8 mouse cellular contexts compared by ENCODE assay signal in the genomic region with DNA sequence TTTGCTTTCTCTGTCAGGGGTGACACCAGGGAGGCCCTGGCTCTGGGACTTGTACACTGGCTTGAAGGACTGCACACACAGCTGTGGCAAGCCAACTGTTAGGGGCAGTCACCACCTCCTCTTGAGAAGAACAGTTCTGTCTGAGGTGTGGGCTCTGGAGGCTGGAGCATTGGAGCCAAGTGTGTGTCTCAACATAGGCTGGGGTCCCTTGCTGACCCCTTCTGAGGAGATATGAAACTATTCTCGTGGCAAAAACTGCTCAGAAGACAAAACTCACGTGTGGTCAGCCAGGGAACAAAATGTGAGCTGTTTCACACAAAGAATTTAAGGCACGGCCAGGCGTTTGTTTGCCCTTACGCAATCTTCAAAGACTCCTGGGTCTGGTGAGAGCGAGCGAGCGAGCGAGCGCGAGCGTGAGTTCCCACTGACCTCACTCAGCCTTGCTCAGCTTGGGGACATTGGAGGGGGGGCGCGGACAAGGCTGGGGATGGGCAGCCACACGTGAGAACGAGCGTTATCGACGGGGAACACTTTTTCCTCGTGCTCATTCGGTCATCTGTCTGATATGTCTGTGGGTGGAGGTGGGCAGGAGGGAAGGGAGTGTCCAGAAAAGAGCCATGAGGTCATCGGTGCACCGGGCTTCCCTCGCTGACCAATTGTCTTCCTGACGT. TPM values are rescaled to one million over a fixed set of nuclear protein-coding genes. Genes with fewer than 3 reads are reported as not detected.
DNase-seq lines count a peak whose midpoint lies in the region; ATAC-seq and TF ChIP-seq lines count a peak whose summit lies in the region.

No protein-coding gene starts in this region.

- peak; percentile 53 for ATAC-seq in kidney, embryonic 14.5 days (ENCODE audit: low FRiP score, low TSS enrichment)
- ATAC-seq in megakaryocyte, adult 5-6 weeks (ENCODE audit: poor library complexity, severe bottlenecking), result peak; percentile 49

- peak overlapping the region; percentile 24 for H3K4me2 ChIP-seq in kidney, embryonic 14.5 days (replicated peaks; ENCODE audit: low read depth, low read length)

- peak; percentile 64; the same call in 1 of the 2 replicates for TF ChIP-seq EP300 in heart, adult 2 months (IDR thresholded peaks at IDR 0.05; ENCODE audit: insufficient read depth, low read depth, low read length)

- no peak overlapping the region for H3K4me3 ChIP-seq in kidney, embryonic 14.5 days (ENCODE audit: low read length)
- H3K4me3 ChIP-seq in heart, adult 2 months, result peak overlapping the region; percentile 5; the same call in 1 of the 2 replicates

- no peak for DNase-seq in kidney, adult 11 months
- DNase-seq in heart, adult 2 months, result peak; percentile 70 to 75
- DNase-seq in kidney, postnatal 14 days, result peak; percentile 39
- DNase-seq in left cerebral cortex, adult 18-20 months (ENCODE audit: low spot score in 2 of 2), result no peak
- no peak for DNase-seq in right cerebral cortex, postnatal 10 days (ENCODE audit: low spot score in 2 of 2)
- DNase-seq in layer of hippocampus, postnatal 10 days (ENCODE audit: low spot score in 2 of 2), result no peak

- WGBS in kidney, embryonic 14.5 days, result 16% methylated on average over 25 of the region's 25 CpGs
- 4% methylated on average over 25 of the region's 25 CpGs for WGBS in heart, adult 2 months

- H3K27ac ChIP-seq in kidney, embryonic 14.5 days (ENCODE audit: low read depth, low read length), result peak overlapping the region; percentile 56; the same call in 1 of the 2 replicates
- peak overlapping the region; percentile 89 for H3K27ac ChIP-seq in heart, adult 2 months

- 0 out of 2 replicates have a peak, but pooled peaks have one; percentile 17 for TF ChIP-seq POLR2A in heart, adult 2 months (IDR thresholded peaks at IDR 0.05; ENCODE audit: insufficient read depth, low read depth, low read length)

- H3K9ac ChIP-seq in kidney, embryonic 14.5 days (ENCODE audit: low read depth, low read length), result no peak overlapping the region
- H3K9ac ChIP-seq in heart, adult 2 months (ENCODE audit: low read depth, low read length), result peak overlapping the region; percentile 36

- no peaks in the 10 kb centered on the region for H3K27me3 ChIP-seq in kidney, embryonic 14.5 days (ENCODE audit: control insufficient read depth, insufficient read depth, low read length)
- H3K27me3 ChIP-seq in heart, adult 2 months (ENCODE audit: control insufficient read depth, insufficient read depth, low read length), result no peaks in the 10 kb centered on the region

- H3K36me3 ChIP-seq in kidney, embryonic 14.5 days (ENCODE audit: control insufficient read depth, insufficient read depth, low read length), result no peaks in the 10 kb centered on the region
- no peaks in the 10 kb centered on the region for H3K36me3 ChIP-seq in heart, adult 2 months (ENCODE audit: control insufficient read depth, insufficient read depth, low read length)

- no peak for TF ChIP-seq CTCF in heart, adult 2 months (IDR thresholded peaks at IDR 0.05)

- H3K79me2 ChIP-seq in heart, adult 2 months (replicated peaks; ENCODE audit: control insufficient read depth, insufficient read depth, low read length), result no peaks in the 10 kb centered on the region

- H3K9me3 ChIP-seq in kidney, embryonic 14.5 days (ENCODE audit: control insufficient read depth, low read length), result no peaks in the 10 kb centered on the region

- peaks cover 19% of the 10 kb centered on the region for H3K4me1 ChIP-seq in kidney, embryonic 14.5 days (ENCODE audit: control insufficient read depth, insufficient read depth, low read length)
- peaks cover 10% of the 10 kb centered on the region for H3K4me1 ChIP-seq in heart, adult 2 months (ENCODE audit: control insufficient read depth, insufficient read depth, low read length)

- intact Hi-C loops in heart, adult 2 months (cut with DNase I), result loop anchor here (5.0 to 10.0 kb wide), 2 partner anchors 250 to 318 kb away; no protein-coding TSS in a partner anchor

RNA-seq across cellular contexts. Expression of a gene that starts 48.3 kb away (rescaled TPM):
- polyA plus RNA-seq in kidney, embryonic 14.5 days (2014; fragmentation: Nextera tagmentation; extraction: Ambion mirVana), result 14.1 and 15.1 TPM in 2 replicates
- total RNA-seq in heart, adult 2 months (2021), result 1 to 10 TPM; 4.4 to 5.8 TPM
- polyA plus RNA-seq in heart, adult 2 months (2012; rRNA removed), result 9.8 and 12.0 TPM in 2 replicates
- not detected in 2 replicates for total RNA-seq in megakaryocyte, adult 5-6 weeks (2015)
- total RNA-seq in megakaryocyte, adult 5-6 weeks (2017), result 0.04 TPM in 2 replicates
- total RNA-seq in left cerebral cortex, adult 18-20 months (2021), result 10 to 100 TPM; 60.4 to 64.9 TPM
- 10 to 100 TPM; 55.9 to 61.6 TPM for total RNA-seq in layer of hippocampus, postnatal 10 days (2021)

Comparison
In these comparisons a context has a peak if more than half of its experiments do, and no peak if none do; other contexts are left out.
1. DNase-seq: peak in heart, adult 2 months (2 of 2) and kidney, postnatal 14 days (single experiment); none in kidney, adult 11 months (single experiment), left cerebral cortex, adult 18-20 months (0 of 2), right cerebral cortex, postnatal 10 days (0 of 2) and layer of hippocampus, postnatal 10 days (0 of 2).
2. RNA of a gene that starts 48.3 kb away (total RNA-seq): 60.4 to 64.9 TPM in left cerebral cortex, adult 18-20 months and 55.9 to 61.6 TPM in layer of hippocampus, postnatal 10 days; 4.4 to 5.8 TPM in heart, adult 2 months and 0.04 TPM in megakaryocyte, adult 5-6 weeks; every median in the first group is over 4 times any median in the second.